Mouse (Mus musculus) fat pad, adult 2 months (tissue): ENCODE measurements around the gene Cxadr.
"Not testable (repeated sequence)": the region's sequence is repeated elsewhere in the genome, so short reads cannot be mapped to it uniquely, and the experiment has no call there.

ENCODE experiments used
- DNase-seq: peaks from one replicate; pipeline ENCODE4 v3.0.0-alpha.2; 2011; ENCODE audit warnings: low read depth, low spot score; ENCODE audit errors: extremely low read depth

The Cxadr gene

DNA sequence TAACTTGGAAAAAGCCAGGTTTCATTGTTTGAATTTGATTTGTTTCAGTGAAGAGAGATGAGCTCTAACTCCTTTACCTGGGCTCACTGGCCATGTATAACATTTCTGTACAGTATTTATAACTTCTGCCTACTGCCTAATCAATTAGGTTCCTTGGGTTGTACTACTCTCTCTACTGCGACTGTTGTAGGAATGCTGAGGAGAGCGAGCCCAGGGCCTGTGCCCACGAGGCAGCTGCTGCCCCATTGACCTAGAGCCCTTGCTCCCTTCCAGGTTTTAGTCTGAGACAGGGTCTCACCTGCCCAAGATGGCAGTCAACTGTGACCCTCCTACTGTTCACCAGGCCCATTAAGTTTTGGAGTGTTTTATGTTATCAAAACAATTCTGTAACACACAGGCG is 60.2 kb downstream of the Cxadr start:
- no peak for DNase-seq

- not testable (repeated sequence) for DNase-seq
These were observed 63.3 kb downstream of the Cxadr start for GRCm38 (mm10) chr16:78364554-78364953.

DNA sequence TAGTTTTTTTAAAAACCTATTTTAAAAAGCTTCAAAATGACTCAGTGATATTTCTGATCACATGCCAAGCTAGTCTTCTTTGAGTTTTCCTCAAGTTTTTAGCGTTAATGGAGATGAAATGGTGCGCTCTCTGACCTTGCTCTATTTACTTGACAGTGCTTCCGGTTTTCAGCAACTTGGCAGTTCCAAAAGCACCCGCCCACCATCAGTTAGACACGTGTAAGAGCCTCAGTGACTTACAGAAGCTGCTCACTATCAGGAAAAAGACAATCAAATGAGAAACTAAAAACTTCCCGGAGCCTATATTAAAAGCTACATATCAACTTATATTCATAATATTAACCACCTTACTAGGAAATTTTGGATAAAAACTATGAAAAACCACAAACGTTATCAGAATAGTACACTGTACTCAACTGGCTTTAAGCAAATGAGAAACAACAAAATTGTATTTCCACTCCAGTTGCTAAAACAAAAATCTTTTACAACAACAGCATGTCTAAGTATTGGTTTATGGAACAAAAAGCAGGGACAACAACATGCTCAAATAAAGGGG is 70.3 kb downstream of the Cxadr start:
- DNase-seq, result no peak

DNA sequence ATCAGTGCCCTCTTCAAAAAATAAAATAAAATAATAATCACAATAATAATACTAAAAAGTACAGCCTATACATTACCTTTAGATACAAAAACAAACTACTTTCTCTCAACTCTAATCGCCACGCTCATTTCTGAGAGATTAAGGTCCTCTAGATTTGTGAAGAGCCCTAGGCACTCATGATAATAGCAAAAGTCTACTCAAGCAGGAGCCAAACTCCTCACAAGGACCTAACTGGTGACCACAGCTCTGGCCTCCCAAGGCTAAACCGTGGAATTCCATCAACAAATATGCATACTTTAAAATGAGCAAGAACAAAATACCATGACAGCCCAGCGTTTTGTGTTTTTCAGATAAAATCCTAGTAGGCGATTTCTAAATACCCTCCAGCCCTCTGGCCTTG is 71.5 kb downstream of the Cxadr start:
- DNase-seq, result no peak

- no peak for DNase-seq
These were observed 72.5 kb downstream of the Cxadr start for GRCm38 (mm10) chr16:78373743-78374142.

DNA sequence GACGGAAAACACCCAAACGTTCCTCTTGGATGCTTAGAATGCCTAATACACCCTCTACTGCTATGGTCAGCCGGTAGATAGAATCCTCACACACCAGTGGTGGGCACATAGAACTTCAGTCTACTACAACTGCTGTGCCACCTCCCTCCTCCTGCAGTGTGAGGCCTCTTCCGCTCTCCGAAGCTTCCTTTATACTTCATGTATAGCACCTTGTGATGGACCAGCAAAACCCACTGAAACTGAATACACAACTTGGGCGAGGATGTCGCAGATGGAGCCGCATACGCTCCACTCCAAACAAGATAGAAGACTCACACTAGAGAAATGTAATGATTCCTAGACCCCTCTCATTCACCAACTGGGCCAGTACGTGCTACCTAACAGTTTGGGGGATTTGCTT is 73.9 kb downstream of the Cxadr start:
- no peak for DNase-seq

DNA sequence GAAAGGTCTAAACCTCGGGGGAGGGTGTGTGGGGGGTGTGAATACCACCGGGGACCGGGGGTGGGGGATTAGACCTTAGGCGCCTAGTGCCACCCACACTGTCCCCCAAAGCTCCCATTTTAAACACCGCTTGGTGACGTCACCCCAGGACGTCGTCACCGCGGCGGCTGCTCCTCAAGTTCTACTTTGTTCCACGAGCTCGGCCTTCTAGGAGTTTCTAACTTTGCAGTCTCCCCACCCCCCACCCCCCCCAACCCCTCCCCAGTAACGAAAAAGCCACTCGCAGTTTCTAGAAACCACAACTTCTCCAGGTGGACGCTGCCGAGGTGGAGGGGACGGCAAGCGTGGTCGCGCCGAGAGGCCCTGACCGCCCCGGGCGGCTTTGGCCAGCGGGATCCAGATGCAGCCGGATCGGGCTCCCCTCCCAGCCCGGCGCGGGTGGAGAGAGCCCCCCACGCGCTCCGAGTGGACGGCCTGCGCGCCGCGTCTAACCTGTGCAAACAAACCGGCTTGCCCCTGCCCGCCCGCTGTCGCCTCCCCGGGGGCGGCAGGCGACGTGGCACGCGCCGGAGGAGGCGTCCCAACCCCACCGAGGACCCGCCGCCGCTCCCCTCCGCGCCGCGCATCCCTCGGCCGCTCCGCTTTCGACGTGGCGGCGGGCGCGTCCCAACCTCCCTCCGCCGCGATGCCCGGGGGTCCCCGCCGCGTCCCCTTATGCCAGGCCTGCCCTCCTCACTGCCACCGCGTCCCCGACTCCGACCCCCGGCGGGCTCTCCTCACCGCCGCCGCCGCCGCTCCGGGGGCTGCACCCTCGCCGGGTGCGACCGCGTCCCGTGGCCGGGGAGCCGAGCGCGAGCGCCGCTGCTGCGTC is 74.8 kb downstream of the Cxadr start:
- no peak for DNase-seq

DNA sequence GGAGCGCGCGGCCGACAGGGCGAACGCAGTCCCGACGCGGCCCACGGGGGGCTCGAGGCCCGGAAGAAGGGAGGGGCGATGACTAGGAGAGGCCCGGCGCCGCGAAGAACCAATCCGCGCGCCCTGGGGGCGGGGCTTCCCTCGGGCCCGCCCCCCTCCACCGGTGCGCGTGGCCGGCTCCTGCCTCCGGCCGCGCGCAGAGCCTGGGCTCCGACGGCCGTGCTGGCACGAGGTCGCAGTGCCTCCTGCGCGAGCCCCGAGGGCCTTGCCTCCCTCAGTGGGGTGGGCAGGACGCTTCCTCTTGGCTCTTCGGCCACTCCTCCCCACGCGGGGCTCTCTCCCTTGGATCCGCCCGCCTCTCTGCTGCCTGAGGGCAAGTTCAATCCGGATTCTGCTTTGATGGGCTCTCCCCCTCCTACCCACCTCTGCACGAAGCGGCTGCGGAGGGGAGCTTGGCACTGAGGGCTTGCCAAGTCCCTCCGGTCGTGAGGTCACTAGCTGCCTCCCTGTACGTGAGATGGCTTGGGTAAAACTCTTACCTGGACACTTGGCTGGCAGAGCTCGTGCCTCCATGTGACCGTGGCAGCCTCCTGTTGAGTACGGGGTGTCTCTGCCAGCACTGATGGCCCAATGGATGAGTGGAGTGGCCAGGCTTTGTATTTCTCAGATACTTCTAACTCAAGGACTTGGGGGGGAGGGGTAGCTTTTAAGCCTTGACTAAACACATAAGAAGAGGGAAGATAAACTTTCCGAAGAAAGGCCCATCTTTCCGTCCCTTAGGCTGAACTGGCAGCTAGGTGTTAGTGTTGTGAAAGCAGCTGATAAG is 75.7 kb downstream of the Cxadr start, which contains the start of gene Btg3:
Btg3 (minus strand) TSS at position 448 of the 826 bp plus-strand sequence.
- peak; percentile 21 for DNase-seq

GRCm38 (mm10) chr16:78378493-78378892 is 77.2 kb downstream of the Cxadr start:
- DNase-seq, result no peak

GRCm38 (mm10) chr16:78389122-78389521 is 87.8 kb downstream of the Cxadr start:
- no peak for DNase-seq

DNA sequence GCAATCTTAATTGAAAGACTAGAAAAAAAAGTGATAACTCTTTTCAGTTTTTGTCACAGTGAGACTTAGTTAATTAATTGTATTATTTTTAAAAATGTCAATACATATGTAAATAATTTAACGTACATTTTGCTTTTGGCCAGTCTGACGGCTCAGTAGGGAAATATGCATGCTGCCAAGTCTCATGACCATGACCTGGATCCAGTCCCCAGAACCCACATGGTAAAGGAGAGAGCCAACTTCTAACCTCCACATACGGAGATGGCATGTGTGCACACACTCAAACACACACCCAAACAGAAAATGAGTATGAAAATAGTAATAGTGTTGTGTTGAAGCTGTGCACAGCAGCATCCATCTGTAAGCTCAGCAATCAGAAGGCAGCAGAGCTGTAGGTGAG is 88.7 kb downstream of the Cxadr start:
- DNase-seq, result no peak

GRCm38 (mm10) chr16:78391354-78391753 is 90.1 kb downstream of the Cxadr start:
- no peak for DNase-seq

DNA sequence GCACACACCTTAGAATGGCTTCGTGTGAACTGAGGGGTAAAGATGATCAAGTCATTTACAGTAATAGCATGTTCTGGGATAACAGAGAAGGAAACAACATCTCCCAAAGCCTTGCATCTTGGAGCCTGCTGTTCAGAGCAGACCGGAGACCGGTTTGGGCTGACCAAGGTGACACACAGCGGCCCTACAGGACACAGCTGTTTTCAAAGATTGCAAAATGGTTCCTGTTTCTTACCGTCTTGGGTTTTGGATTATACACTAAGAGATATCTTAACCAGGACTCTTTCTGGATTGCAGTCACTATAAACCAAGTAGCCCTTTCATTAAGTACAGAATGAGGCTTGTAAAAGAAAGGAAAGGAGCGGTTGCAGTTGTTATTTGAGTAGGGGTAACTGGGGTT is 97.4 kb downstream of the Cxadr start:
- no peak for DNase-seq

GRCm38 (mm10) chr16:78399423-78399822 is 98.1 kb downstream of the Cxadr start:
- DNase-seq, result no peak

DNA sequence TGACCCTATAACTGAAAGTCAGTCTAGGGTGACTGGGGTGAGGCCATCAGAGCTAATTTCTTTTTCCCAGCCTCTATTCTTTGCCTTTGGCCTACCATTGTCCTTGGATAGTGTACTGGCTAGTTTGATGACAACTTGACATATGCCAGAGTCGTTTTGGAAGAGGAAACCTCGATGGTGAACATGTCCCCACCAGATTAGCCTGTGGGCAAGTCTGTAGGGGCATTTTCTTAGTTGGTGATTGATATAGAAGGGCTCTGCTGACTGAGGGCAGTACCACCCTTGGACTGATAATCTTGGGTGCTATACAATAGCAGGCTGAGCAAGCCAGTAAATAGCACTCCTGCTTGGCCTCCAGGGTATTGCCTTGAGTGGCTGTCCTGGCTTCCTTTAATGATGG is 101.0 kb downstream of the Cxadr start:
- no peak for DNase-seq

GRCm38 (mm10) chr16:78406657-78407056 is 105.4 kb downstream of the Cxadr start:
- DNase-seq, result no peak

GRCm38 (mm10) chr16:78407855-78408254 is 106.6 kb downstream of the Cxadr start:
- DNase-seq, result no peak
